Mouse (Mus musculus): Measurements from ENCODE around the gene Tfeb.

The Tfeb gene

DNA sequence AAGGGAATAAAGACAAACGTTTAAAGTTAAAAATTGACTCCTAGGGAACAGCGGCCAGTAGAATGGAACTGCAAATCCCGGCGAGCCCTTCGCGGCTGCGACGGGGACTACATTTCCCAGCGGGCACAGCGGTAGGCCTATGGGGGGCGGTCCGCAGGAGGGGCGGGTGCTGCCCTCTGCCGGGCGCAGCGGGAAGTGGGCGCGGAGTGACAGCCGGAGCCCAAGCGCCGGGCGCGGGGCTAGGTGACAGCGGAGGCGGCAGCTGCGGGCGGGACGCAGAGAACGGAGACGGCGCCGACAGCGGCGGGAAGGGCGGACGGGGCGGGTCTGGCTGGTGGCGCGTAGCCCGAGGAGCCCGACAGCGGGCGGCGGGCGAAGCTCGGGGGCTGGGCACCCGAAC lies at the start of gene Tfeb:
Gene Tfeb, plus strand, starts transcription at position 175 of the 400 bp plus-strand sequence.
- DNase-seq = peak; percentile 95

DNA sequence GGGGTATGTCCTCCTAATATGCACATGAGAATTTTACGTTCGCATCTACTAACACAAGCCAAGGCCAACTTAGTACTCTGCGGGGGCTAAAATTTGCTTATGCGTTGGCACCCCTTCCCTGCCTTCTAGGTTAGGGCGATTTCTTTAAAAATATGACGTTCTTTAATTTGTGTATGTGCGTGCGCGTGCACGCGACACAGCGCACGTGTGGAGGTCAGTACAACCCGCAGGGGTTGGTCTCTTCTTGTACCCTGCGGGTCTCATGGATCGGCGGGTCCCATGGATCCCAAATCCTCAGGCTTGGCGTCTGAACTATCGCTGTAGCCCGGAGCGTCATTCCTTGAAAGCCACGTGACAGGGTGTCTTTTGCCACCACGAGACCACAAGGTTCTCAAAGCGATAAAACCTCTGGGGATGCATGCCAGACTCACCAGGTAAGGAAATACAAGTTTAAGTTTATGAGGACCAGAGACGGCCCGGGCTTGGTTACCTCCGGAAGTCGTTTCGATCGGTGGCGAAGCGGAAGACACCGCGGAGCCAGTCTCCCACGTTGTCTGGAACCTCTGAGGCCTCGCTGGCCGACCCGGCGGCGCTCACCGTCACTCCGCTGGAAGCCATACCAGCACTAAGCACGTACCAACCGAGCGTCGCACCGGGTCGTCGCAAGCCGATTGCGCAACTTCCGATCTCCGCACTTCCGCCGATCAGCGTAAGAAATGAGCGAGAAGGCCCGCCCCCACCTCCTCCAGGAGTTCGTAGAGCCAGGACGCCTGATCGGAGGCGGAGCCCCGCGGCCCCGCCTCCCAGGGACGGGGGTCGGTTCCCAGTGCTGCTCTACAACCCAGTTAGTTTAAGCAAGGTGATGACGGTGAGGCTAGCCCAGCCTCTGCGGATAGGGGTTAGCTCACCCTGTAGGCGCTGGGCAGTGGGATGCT lies 49.2 kb upstream of the Tfeb start:
- DNase-seq = peak; percentile 97

DNA sequence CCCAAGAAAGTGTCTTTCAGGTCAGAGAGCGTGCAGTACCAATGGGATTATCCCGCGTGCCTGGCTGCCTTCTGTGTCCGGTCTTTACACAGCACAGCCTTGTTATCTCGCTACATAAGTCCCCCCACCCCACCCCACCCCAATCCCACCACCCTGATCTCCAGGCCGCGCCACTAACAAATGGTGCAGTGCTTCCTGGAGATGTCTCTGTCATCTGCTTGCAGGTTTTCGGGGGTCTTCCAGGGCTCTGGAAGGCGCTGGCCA lies 48.6 kb upstream of the Tfeb start, which contains the start of gene Tomm6:
Gene Tomm6, minus strand, starts transcription at position 43 of the 264 bp plus-strand sequence.
- DNase-seq = no peak

DNA sequence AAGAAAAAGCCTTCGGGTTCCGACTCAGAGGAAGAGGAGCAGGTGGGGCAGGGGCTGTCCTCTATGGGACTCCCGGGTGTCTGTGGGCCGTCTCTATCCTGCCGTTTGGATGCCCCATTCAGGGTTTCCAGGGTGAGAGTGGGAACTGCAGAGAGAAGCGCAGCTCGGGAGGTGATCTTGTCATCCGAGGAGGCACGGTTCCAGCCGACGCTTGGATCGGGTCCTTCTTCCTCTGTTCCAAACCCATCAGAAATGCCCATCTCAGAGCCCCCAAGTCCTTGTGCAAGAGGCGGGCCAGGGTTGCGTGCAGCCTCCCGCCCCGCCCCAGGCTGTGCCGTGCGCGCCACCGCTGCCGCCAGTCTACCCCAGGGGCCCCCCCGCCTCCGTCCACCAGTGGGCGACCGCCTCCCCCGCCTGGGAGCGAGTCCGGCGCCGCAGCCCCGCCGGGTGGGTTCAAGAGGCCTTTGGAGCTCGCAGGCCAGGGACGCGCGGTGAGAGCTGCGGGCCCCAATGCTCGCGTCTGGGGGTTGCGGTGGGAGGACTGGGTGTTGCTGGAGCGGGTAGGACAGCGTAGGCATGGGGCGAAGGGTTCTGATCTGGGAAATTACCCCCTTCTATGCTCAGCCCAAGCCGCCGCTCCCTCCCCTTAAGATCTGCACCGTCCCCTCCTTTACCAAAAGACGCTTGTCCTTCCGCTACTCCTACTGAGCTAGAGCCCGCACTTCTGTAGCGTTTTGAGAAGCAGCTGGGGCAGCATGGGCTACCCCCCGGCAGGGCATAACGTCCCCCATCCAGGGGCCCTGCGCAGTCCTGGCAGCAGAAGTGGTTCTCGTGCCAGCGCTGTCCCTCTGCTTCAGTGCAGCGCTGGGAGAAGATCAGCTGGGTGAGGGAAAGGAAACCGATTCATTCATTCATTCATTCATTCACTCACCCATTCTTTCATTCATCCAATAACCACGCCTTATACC lies 47.9 kb upstream of the Tfeb start, which contains the start of gene Frs3:
Gene Frs3, plus strand, starts transcription at position 423 of the 968 bp plus-strand sequence.
- DNase-seq = peak; percentile 74

DNA sequence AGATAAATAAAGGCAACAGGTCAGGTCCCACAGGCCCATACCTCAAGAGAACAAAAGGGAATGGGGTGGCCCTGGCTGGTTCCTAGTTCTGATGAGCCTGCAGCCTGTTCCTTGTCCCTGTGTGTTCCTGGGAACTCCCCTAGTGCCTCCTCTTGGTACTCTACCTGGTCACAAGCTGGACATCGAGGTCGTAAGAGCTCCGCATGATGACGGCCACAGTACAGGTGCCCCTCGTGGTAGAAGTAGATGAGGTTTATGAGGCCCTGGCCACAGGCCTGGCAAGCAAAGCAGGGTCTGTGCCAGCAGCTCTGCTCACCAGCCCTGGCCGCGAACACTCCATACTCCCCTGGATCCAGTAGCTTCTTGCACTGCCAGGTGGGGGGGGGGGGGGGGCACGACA lies 46.9 kb upstream of the Tfeb start:
- no peak for DNase-seq

DNA sequence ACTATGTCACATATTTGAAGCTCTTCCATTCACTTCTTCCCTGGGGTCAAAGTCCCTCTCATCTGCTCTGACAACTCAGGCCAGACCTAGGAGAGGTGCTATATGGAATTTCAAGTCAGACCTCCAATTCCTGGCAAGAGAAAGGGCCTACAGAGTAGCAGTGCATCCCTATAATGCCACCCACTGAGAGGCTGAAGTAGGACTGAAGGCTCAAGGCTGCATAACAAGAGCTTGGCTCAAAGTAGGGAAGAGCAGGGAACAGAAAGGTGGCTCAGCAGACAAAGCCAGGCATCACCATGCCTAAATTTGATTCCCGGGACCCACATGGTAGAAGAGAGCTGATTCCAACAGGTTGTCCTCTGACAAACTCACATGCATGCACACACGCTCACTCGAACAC lies 45.2 kb upstream of the Tfeb start:
- no peak for DNase-seq

DNA sequence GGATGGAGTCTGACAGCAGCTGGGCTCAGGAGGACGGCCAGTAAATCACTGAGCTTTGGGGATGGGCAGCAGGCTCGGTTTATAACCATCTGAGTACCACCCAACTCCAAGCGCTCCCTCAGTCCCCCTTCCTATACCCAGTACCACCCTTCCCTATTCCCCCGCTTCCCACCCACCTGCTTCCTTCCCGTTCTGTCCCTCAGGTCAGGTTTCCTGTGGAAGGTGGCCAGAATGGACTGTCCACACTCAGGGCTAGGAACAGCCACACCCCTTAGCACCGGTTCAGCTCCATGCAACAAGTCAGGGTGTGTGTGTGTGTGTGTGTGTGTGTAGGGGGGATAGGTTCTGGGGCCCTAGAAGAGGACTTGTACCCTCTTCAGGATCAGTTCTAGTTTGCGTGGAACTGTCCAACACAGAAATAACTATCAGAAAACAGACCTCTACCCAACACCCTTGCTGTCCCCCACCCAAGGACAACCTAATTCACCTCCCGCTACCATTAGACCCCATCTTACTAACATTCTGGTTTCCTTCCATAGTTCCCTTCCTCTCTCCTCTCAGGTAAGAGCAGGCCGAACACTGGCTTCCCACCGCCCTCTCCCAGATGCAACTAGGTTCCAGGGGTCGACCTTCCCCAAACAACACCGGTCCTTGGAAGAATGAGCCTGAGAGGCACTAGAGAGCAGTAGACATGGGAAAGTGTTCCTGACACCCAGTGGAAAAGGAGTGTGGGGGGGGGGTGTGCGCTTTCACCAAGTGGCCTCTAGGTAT lies 43.0 kb upstream of the Tfeb start:
- DNase-seq = no peak

DNA sequence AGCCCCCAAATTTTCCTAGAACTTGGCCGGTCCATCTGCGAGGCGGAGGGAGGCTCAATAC lies 42.6 kb upstream of the Tfeb start, which contains the start of gene Gm21981:
Gene Gm21981, minus strand, starts transcription at position 14 of the 61 bp plus-strand sequence.
- no peak for DNase-seq

DNA sequence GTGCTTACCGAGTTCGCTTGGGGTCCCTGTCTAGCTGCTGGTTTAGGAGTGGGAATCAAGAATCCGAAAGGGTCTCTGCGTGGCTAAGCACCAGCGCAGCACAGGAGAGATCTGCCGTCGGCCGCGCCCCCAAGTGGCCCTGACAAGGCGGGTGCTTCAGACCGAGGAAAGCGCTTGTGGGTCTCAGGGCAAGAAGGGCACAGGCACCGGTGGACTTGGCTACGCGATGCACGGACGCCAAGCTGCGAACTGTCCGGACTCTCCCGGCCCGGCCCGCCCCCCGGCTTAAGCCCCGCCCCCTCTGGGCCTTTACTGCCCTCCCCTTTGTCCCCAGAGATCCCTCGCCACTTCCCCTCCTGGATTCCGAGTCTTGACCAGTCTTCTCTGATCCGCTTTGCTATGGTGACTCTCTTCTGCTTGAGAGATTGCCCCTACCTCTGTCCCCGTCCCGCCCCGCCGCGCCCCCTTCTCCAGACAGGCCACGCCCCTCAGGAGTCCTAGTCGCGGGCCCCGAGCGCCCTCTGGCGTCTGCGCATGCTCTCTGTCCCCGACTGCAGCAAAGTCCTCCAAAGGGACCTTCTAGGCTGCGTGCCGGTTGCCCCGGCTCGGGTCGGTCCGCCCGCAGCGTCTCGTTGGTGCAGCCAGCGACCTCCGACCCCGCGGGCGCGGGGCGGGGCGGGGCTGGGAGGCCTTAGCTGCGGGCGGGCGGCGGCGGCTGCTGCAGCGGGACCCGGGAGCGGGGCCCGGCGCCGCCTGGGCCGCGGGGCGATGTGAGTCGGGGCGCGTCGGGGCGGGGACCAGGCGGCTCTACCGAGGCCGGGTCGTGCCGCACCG lies 42.1 kb upstream of the Tfeb start, which contains the start of gene Prickle4:
Gene Prickle4, minus strand, starts transcription at position 234 of the 834 bp plus-strand sequence.
- DNase-seq = peak; percentile 96

DNA sequence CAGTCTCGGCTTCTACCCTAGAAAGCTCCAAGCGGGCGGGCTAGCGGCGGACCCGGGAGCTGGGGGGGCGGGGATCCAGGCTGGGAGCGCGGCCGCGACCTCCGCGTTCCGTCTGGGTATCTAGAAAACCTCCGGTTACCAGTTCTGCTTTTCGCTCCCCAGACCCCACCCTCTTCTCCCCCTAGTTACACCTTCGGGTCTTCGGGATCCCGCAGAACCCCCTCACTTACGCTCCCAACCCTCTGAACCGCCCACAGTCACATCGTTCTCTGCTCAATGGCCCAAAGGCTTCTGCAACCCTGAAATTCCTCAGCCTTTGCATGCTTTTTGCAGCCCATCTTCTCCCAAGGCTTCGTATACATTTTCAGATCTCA lies 41.5 kb upstream of the Tfeb start:
- DNase-seq = no peak

DNA sequence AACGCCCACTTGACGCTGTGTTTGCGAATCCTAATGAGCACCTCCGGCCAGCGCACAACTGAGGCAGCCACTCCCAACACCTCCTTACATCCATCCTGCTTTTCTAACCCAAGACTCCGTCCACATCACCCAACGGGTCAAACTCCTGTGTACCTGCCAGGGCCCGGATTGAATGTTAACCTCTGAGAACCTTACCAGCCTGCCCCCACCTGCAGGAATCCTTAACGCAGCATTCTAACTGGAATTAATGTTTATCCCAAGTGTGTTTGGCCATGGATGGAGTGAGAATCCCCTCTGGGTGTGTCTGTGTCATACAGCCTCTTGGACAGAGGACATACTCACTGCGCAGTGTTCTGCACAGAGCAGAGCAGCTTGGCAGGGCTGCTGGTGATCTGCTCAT lies 38.7 kb upstream of the Tfeb start:
- DNase-seq = no peak

DNA sequence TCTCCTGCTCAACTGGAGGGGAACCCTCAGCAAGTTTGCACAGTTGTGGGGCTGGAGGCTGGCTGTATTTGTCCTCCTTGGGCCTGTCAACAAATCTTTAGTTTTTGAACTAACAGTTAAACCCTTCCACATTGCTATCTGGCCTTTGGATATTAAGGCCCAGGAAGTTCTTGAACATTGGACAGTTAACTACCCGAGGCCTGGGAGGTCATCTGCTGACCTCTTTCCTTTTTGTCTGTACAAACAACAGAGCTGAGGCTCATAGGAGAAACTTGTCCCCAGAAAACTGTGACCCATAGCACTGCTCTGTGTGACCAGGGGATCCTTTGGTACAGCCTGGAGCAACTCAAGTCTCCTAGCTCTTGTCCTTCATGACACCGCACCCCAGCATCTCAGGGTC lies 37.8 kb upstream of the Tfeb start:
- no peak for DNase-seq

DNA sequence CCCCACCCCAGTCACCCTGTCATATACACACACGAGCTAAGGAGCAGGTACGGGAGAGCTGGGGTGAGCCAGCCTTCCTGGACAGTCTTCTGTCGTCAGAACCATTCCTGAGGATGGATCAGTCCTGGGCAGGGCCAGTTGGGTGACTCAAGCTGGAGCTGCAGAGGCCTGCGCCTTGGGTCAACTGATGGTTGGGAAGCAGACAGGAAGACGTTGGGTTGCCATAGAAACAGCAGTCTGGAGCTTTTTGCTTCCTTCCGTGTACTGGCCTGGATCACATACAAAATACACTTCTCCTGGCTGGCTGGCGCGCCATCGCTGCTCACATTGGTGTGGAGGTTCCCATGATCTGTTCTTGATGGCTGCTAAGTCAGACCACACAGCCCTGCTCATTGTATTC lies 35.0 kb upstream of the Tfeb start:
- no peak for DNase-seq

DNA sequence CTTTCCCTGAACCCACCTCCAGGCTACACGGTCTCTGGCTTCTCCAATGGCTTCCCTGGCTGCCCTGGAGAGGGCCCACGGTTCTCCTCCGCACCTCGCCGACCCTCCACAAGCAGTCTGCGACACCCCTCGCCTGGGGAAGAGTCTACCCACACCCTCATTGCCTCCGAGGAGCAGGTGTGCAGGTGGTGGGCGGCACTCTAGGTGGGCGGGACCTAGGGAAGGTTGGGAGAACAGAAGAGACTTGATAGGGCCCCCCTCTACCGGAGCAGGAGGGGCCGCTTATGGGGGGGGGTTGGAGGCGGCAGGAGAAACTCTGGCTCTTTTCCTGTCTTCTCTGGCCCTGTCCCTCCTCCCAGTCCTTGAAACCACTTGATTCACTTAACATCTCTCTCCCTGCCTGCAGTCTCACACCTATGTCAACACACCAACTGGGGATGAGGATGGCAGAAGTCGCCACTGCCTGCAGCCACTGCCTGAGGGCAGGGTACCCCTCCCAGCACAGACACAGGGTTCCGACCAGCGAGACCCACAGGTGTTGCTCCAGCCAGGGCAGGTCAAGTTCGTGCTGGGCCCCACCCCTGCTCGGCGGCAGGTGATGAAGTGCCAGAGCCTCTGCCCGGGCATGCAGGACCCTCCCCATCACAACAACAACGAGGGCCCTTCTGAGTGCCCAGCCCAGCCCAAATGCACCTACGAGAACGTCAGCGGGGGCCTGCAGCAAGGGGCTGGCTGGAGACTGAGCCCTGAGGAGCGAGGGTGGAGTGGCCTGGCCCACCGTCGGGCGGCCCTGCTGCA lies 34.1 kb upstream of the Tfeb start:
- no peak for DNase-seq

DNA sequence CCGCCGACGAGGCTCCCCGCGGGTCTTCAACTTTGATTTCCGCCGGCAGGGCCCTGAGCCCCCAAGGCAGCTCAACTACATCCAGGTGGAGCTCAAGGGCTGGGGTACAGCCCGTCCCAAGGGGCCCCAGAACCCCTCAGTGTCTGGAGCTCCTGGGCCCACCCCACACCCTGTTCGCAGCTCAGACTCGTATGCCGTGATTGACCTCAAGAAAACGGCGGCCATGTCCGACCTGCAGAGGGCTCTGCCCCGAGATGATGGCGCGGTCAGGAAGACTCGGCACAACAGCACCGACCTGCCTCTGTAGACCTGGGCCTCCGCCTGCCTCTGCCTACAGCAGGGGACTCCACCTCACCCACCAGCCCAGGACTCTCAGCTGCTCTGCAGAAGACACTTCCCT lies 33.3 kb upstream of the Tfeb start:
- no peak for DNase-seq

DNA sequence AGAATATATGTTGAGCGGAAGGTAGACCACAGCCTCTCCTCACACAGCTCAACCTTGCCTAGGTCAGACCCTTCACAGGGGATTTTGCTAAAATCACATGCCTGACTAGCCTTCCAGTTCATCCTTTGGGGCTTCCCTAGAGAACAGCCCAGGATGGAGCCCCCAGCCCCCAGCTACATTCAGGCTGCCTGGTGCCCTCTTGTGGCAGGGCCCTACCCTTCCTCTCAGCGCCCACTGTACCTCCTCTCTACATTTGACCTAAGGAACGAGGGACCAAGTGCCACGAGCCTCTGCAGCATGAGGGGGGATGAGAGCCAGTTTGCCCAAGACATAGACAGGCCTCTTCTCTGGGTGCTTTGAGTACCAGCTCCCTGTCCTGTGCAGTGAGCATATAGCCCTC lies 32.1 kb upstream of the Tfeb start:
- no peak for DNase-seq

DNA sequence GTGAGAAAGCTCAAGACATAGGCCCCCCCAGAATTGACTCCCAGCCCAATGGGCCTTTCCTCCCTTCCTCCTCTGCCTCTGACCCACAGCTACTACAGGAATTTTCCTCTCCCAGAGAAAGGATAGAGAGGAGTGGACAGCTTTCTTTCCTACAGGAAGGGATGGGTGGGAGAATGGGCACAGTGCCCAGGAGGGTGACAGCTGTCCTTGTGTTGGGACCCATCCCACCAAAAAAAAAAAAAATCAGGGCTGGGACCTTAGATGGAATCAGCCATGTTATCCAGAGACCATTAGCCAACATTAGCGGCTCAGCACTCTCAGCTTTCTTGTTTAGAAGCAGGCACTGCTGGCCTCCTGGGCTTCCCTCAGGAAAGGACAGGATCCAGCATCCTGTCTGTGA lies 30.6 kb upstream of the Tfeb start:
- DNase-seq = no peak

DNA sequence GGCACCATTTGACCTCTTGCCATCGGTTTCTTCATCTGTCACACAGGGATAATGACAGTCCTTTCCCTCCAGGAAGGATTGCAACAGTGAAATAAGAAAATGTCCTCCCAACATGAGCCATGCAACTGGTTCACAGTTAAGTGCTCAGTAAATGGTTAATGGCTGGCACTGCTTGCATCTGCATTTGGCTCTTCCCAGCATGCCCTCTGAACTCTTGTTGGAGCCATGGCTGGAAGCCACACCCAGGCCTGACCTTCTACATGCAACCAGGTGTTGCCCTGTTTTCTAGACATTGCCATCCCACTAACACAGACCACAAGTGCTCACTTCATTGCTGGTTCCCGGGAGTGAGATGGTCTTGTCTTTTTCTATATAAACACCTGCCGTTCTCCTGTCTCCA lies 28.9 kb upstream of the Tfeb start:
- no peak for DNase-seq

DNA sequence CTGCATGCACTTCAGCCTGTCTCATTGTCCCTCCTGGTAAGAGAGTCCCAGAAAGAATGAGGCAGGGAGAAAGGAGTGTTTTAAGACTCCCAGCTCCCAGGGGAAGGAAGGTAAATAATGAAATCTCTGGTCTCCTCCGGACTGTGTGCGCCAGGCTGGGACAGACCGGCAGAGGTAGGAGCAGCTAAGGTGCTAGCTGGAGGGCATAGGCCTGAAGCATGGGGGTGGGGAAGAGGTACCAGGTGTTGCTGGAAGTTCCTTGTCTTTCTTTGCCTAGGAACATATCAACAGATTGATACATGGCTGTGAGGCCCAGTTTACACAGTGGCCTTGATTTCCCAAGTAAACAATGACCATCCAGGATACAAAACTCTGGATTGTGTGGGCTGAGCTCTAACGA lies 27.9 kb upstream of the Tfeb start:
- no peak for DNase-seq

DNA sequence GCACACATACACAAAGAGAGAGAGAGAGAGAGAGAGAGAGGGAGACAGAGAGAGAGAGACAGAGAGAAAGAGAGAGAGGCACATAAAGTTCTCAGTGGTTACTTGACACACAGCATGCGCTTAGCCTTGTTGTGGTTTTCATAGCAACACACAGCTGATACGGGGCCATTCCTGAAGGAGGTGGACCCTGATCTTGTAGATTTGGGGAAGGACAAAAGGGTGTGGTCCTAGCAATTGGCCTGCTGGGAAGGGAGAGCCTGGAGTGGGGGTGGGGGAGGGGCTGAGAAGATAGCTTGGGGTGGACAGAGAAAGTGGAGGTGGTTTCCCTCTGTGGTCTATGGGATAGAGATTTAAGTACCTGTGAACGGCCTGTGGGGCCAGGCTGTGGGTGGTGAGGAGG lies 26.8 kb upstream of the Tfeb start:
- DNase-seq = no peak

DNA sequence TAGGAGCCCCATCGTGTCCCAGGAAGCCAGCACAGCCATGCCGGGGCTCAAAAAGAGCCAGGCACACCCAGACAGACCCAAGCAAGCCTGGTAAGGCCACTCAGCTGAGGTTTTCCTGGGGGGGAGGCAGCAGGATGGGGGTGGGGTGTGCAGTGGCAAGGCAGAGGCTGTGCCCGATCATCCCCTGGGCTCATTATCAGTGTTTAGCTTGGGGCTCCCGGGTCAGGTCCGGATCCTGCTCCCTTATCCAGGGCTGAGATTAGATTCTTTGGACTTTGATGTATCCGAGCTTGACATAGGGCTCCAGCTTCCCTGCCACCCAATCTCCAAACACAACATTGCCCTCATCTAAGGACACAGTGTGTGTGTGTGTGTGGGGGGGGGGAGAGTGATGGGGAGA lies 24.9 kb upstream of the Tfeb start:
- DNase-seq = no peak
